Mouse (Mus musculus): Measurements from ENCODE around the gene Galnt10. TPM values are rescaled to one million over a fixed set of nuclear protein-coding genes. Genes with fewer than 3 reads are reported as not detected.
"Not testable (repeated sequence)": the region's sequence is repeated elsewhere in the genome, so short reads cannot be mapped to it uniquely, and the experiment has no call there.

Galnt10 gene
- polyA plus RNA-seq, 1 experiment from 2014 or later, result 31.4 TPM

DNA sequence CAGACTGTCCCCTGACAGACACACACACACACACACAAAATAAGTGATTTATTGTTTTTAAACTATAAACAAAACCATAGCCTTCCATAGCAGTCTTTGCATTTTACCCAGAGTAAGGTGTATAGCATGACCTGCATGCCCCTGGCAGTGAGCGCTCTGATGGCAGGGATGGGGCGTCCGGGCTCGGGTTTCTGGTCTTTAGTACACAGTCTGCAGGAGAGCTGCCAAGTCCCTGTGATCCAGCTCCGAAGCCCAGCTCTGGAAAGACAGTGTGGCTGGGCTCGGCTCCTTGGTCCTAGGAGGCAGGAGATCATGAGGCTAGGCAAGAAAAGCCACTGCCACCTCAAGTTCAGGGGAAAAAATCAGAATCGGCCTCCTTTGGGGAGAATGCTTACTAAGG lies 165.8 kb downstream of the Galnt10 start:
- Histone ChIP-seq H3K4me3 (replicated peaks) (no peak overlapping the region), H3K9ac (replicated peaks) (no peak overlapping the region), H3K4me2 (no peak overlapping the region), H3K4me1 (replicated peaks) (no peaks in the 10 kb centered on the region), H3K27ac (no peak overlapping the region), H3K9me3 (no peaks in the 10 kb centered on the region), H3K27me3 (peaks cover 6% of the 10 kb centered on the region; the same call in 1 of the 2 replicates), H3K36me3 (peaks cover 55% of the 10 kb centered on the region)
- ATAC-seq (ENCODE audit: insufficient number of reproducible peaks, insufficient read depth, low FRiP score, low TSS enrichment, low read depth), result no peak
- 85% methylated on average over 7 of the region's 7 CpGs for WGBS

DNA sequence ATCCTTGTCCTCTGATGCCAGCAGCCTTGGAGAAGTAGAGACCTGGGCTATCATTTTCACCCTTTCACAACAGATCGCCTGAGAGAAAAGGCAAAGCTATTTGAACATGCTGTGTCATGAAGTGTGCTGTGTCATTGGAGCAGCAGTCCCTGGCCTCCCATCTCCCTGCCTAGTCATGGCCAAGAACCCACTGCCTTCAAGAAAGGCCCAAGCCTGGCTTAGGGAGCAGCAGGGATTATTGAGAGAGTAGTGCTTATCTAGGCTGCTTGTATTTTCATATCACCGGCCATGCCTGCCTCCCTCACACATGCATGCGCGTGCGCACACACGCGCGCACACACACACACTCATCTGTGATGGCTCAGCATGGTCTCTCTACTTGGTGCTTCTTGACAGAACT lies 167.0 kb downstream of the Galnt10 start:
- H3K4me3 ChIP-seq (replicated peaks), result no peak overlapping the region
- no peak overlapping the region for H3K4me2 ChIP-seq
- H3K27ac ChIP-seq, result no peak overlapping the region
- H3K9me3 ChIP-seq, result no peaks in the 10 kb centered on the region
- H3K9ac ChIP-seq (replicated peaks), result no peak overlapping the region
- H3K4me1 ChIP-seq (replicated peaks), result peaks cover 3% of the 10 kb centered on the region; the same call in 1 of the 2 replicates
- 97% methylated on average over 8 of the region's 8 CpGs for WGBS
- peaks cover 11% of the 10 kb centered on the region; the same call in 1 of the 2 replicates for H3K27me3 ChIP-seq
- ATAC-seq (ENCODE audit: insufficient number of reproducible peaks, insufficient read depth, low FRiP score, low TSS enrichment, low read depth), result no peak
- peaks cover 49% of the 10 kb centered on the region for H3K36me3 ChIP-seq

- peaks cover 35% of the 10 kb centered on the region for H3K36me3 ChIP-seq
- peaks cover 10% of the 10 kb centered on the region; the same call in 1 of the 2 replicates for H3K4me1 ChIP-seq (replicated peaks)
- H3K9me3 ChIP-seq, result no peaks in the 10 kb centered on the region
- no peak for ATAC-seq (ENCODE audit: insufficient number of reproducible peaks, insufficient read depth, low FRiP score, low TSS enrichment, low read depth)
- no peak overlapping the region for H3K9ac ChIP-seq (replicated peaks)
- H3K27ac ChIP-seq, result no peak overlapping the region
- H3K27me3 ChIP-seq, result peaks cover 13% of the 10 kb centered on the region
- H3K4me2 ChIP-seq, result no peak overlapping the region
- WGBS, result 88% methylated on average over 3 of the region's 3 CpGs
- H3K4me3 ChIP-seq (replicated peaks), result no peak overlapping the region
Observed at GRCm38 (mm10) chr11:57813641-57814040, 168.4 kb downstream of the Galnt10 start.

GRCm38 (mm10) chr11:57818189-57818588 lies 172.9 kb downstream of the Galnt10 start:
- Histone ChIP-seq H3K4me3 (replicated peaks) (no peak overlapping the region), H3K4me2 (no peak overlapping the region), H3K36me3 (no peaks in the 10 kb centered on the region), H3K27ac (no peak overlapping the region), H3K4me1 (replicated peaks) (peaks cover 10% of the 10 kb centered on the region; the same call in 1 of the 2 replicates), H3K27me3 (peaks cover 28% of the 10 kb centered on the region), H3K9ac (replicated peaks) (no peak overlapping the region), H3K9me3 (no peaks in the 10 kb centered on the region)
- ATAC-seq (ENCODE audit: insufficient number of reproducible peaks, insufficient read depth, low FRiP score, low TSS enrichment, low read depth), result no peak
- 83% methylated on average over 4 of the region's 4 CpGs for WGBS

GRCm38 (mm10) chr11:57819999-57820581 lies 174.8 kb downstream of the Galnt10 start:
- H3K4me3 ChIP-seq (replicated peaks), result no peak overlapping the region
- peaks cover 22% of the 10 kb centered on the region for H3K27me3 ChIP-seq
- H3K9me3 ChIP-seq, result no peaks in the 10 kb centered on the region
- no peaks in the 10 kb centered on the region for H3K36me3 ChIP-seq
- H3K4me2 ChIP-seq, result no peak overlapping the region
- peaks cover 23% of the 10 kb centered on the region for H3K4me1 ChIP-seq (replicated peaks)
- H3K9ac ChIP-seq (replicated peaks), result no peak overlapping the region
- ATAC-seq (ENCODE audit: insufficient number of reproducible peaks, insufficient read depth, low FRiP score, low TSS enrichment, low read depth), result no peak
- H3K27ac ChIP-seq, result no peak overlapping the region
- WGBS, result 31% methylated on average over 9 of the region's 9 CpGs

DNA sequence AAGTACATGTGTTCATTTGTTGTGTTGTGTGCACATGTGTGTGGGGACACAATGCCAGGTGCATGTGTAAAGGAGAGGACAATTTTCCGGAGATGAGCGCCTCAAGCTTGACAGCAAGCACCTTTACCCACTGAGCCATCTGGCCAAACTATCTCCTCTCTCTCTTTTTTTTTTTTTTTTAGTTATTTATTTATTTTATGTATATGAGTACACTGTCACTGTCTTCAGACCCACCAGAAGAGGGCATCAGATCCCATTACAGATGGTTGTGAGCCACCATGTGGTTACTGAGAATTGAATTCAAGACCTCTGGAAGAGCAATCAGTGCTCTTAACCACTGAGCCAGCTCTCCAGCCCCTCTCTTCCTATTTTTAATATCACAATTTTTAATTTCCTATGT lies 177.9 kb downstream of the Galnt10 start:
- WGBS, result 91% methylated on average over 2 of the region's 2 CpGs
- H3K9ac ChIP-seq (replicated peaks); H3K36me3 ChIP-seq; ATAC-seq (ENCODE audit: insufficient number of reproducible peaks, insufficient read depth, low FRiP score, low TSS enrichment, low read depth); H3K27ac ChIP-seq; H3K4me3 ChIP-seq (replicated peaks); H3K4me2 ChIP-seq; H3K9me3 ChIP-seq: not testable (repeated sequence)
- Histone ChIP-seq H3K4me1 (replicated peaks) (peaks cover 29% of the 10 kb centered on the region), H3K27me3 (peaks cover 36% of the 10 kb centered on the region)

- 72% methylated on average over 7 of the region's 7 CpGs for WGBS
- ATAC-seq (ENCODE audit: insufficient number of reproducible peaks, insufficient read depth, low FRiP score, low TSS enrichment, low read depth), result no peak
- Histone ChIP-seq H3K27ac (peak overlapping the region; percentile 70; the same call in 1 of the 2 replicates), H3K4me2 (no peak overlapping the region), H3K9me3 (no peaks in the 10 kb centered on the region), H3K4me3 (replicated peaks) (no peak overlapping the region), H3K9ac (replicated peaks) (no peak overlapping the region), H3K4me1 (replicated peaks) (peaks cover 35% of the 10 kb centered on the region), H3K27me3 (peaks cover 38% of the 10 kb centered on the region), H3K36me3 (no peaks in the 10 kb centered on the region)
Observed at GRCm38 (mm10) chr11:57823714-57824113, 178.5 kb downstream of the Galnt10 start.

GRCm38 (mm10) chr11:57825234-57825633 lies 180.0 kb downstream of the Galnt10 start:
- H3K4me3 ChIP-seq (replicated peaks); H3K4me2 ChIP-seq; H3K9me3 ChIP-seq; ATAC-seq (ENCODE audit: insufficient number of reproducible peaks, insufficient read depth, low FRiP score, low TSS enrichment, low read depth); H3K9ac ChIP-seq (replicated peaks); H3K36me3 ChIP-seq: not testable (repeated sequence)
- peaks cover 50% of the 10 kb centered on the region for H3K4me1 ChIP-seq (replicated peaks)
- H3K27ac ChIP-seq, result peak overlapping the region; percentile 86; the same call in 1 of the 2 replicates
- 61% methylated on average over 11 of the region's 11 CpGs for WGBS
- peaks cover 46% of the 10 kb centered on the region for H3K27me3 ChIP-seq

GRCm38 (mm10) chr11:57827048-57827914 lies 182.0 kb downstream of the Galnt10 start:
- under 1% methylated on average over 40 of the region's 41 CpGs for WGBS
- H3K9me3 ChIP-seq, result no peaks in the 10 kb centered on the region
- peaks cover 64% of the 10 kb centered on the region for H3K4me1 ChIP-seq (replicated peaks)
- H3K27me3 ChIP-seq, result peaks cover 60% of the 10 kb centered on the region
- peak overlapping the region; percentile 59 for H3K27ac ChIP-seq
- H3K36me3 ChIP-seq, result no peaks in the 10 kb centered on the region
- H3K4me2 ChIP-seq, result peak overlapping the region; percentile 69
- H3K4me3 ChIP-seq (replicated peaks), result peak overlapping the region; percentile 39
- peak; percentile 42; the same call in 1 of the 2 replicates for ATAC-seq (ENCODE audit: insufficient number of reproducible peaks, insufficient read depth, low FRiP score, low TSS enrichment, low read depth)
- peak overlapping the region; percentile 35 for H3K9ac ChIP-seq (replicated peaks)

DNA sequence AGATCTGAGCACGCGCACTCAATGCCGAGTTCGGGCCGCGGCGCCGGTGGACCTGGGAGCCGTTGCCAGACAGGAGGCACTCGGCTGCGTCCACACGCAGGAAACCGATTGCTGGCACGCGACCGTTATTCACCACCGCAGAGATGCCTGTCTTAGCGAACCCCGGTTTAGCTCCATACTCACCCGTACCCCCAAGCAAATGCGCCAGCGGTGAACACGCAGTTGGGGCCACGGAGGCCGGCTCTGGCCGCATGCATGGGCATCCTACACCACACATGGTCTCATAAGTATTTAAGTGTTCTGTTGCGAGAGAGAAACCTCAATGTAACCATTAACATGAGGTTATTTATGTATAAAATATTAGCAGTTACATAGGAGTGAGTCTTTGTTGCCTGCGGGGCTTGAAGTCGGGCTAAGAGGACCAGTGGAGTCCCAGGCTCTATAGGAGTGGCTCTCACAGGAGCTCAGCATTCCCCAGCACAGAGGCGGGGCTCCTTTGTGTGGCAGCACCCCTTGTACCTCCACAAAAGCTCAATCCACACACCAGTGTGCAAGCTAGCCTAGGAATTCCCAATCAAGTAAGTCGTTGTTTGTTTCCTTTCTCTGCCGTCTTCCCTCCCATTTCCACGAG lies 182.8 kb downstream of the Galnt10 start:
- Histone ChIP-seq H3K9me3 (no peaks in the 10 kb centered on the region), H3K9ac (replicated peaks) (peak overlapping the region; percentile 35), H3K4me1 (replicated peaks) (peaks cover 72% of the 10 kb centered on the region), H3K4me2 (peak overlapping the region; percentile 69), H3K27me3 (peaks cover 66% of the 10 kb centered on the region), H3K36me3 (no peaks in the 10 kb centered on the region), H3K4me3 (replicated peaks) (peak overlapping the region; percentile 39), H3K27ac (peak overlapping the region; percentile 59)
- under 1% methylated on average over 33 of the region's 33 CpGs for WGBS
- ATAC-seq (ENCODE audit: insufficient number of reproducible peaks, insufficient read depth, low FRiP score, low TSS enrichment, low read depth), result peak; percentile 39; the same call in 1 of the 2 replicates
